Mouse (Mus musculus): ENCODE results near the gene Gpc3. TPM values are rescaled to one million over a fixed set of nuclear protein-coding genes. Genes with fewer than 3 reads are reported as not detected.

Gpc3 gene
- polyA plus RNA-seq, 1 experiment, result 9.2 TPM

- H3K4me1 ChIP-seq (replicated peaks; ENCODE audit: control insufficient read depth, insufficient read depth, low read length), result no peaks in the 10 kb centered on the region
- no peaks in the 10 kb centered on the region for H3K27me3 ChIP-seq (ENCODE audit: control insufficient read depth, insufficient read depth, low read length)
- 100% methylated on average over 1 of the region's 1 CpGs for WGBS
- TF ChIP-seq CTCF (IDR thresholded peaks at IDR 0.05; ENCODE audit: borderline replicate concordance, control insufficient read depth, extremely low read depth, insufficient read depth, low read length, poor library complexity) (no peak), POLR2A (IDR thresholded peaks at IDR 0.05; ENCODE audit: control insufficient read depth, extremely low read depth, insufficient read depth, low read length, poor library complexity) (no peak)
- H3K27ac ChIP-seq (ENCODE audit: control insufficient read depth, insufficient read depth, low read length), result no peak overlapping the region
- no peaks in the 10 kb centered on the region for H3K36me3 ChIP-seq (ENCODE audit: control insufficient read depth, insufficient read depth, low read length)
- DNase-seq, result no peak
- H3K4me3 ChIP-seq (ENCODE audit: control insufficient read depth, insufficient read depth, low read length), result no peak overlapping the region
Observed at GRCm38 (mm10) chrX:52599246-52599645, 14.5 kb downstream of the Gpc3 start.

GRCm38 (mm10) chrX:52587671-52588070, 26.1 kb downstream of the Gpc3 start:
- Histone ChIP-seq H3K4me1 (replicated peaks; ENCODE audit: control insufficient read depth, insufficient read depth, low read length) (no peaks in the 10 kb centered on the region), H3K4me3 (ENCODE audit: control insufficient read depth, insufficient read depth, low read length) (no peak overlapping the region), H3K27me3 (ENCODE audit: control insufficient read depth, insufficient read depth, low read length) (no peaks in the 10 kb centered on the region), H3K36me3 (ENCODE audit: control insufficient read depth, insufficient read depth, low read length) (no peaks in the 10 kb centered on the region), H3K27ac (ENCODE audit: control insufficient read depth, insufficient read depth, low read length) (no peak overlapping the region)
- TF ChIP-seq CTCF (IDR thresholded peaks at IDR 0.05; ENCODE audit: borderline replicate concordance, control insufficient read depth, extremely low read depth, insufficient read depth, low read length, poor library complexity), result no peak
- no peak for TF ChIP-seq POLR2A (IDR thresholded peaks at IDR 0.05; ENCODE audit: control insufficient read depth, extremely low read depth, insufficient read depth, low read length, poor library complexity)
- peak; percentile 2 for DNase-seq

GRCm38 (mm10) chrX:52559995-52560394, 53.8 kb downstream of the Gpc3 start:
- H3K27ac ChIP-seq (ENCODE audit: control insufficient read depth, insufficient read depth, low read length), result no peak overlapping the region
- H3K4me1 ChIP-seq (replicated peaks; ENCODE audit: control insufficient read depth, insufficient read depth, low read length), result no peaks in the 10 kb centered on the region
- 93% methylated on average over 4 of the region's 4 CpGs for WGBS
- TF ChIP-seq CTCF (IDR thresholded peaks at IDR 0.05; ENCODE audit: borderline replicate concordance, control insufficient read depth, extremely low read depth, insufficient read depth, low read length, poor library complexity) (no peak), POLR2A (IDR thresholded peaks at IDR 0.05; ENCODE audit: control insufficient read depth, extremely low read depth, insufficient read depth, low read length, poor library complexity) (no peak)
- no peak for DNase-seq
- no peak overlapping the region for H3K4me3 ChIP-seq (ENCODE audit: control insufficient read depth, insufficient read depth, low read length)
- no peaks in the 10 kb centered on the region for H3K27me3 ChIP-seq (ENCODE audit: control insufficient read depth, insufficient read depth, low read length)
- H3K36me3 ChIP-seq (ENCODE audit: control insufficient read depth, insufficient read depth, low read length), result no peaks in the 10 kb centered on the region

GRCm38 (mm10) chrX:52558526-52558925, 55.2 kb downstream of the Gpc3 start:
- no peaks in the 10 kb centered on the region for H3K27me3 ChIP-seq (ENCODE audit: control insufficient read depth, insufficient read depth, low read length)
- no peak for DNase-seq
- no peak overlapping the region for H3K27ac ChIP-seq (ENCODE audit: control insufficient read depth, insufficient read depth, low read length)
- no peak for TF ChIP-seq POLR2A (IDR thresholded peaks at IDR 0.05; ENCODE audit: control insufficient read depth, extremely low read depth, insufficient read depth, low read length, poor library complexity)
- no peak for TF ChIP-seq CTCF (IDR thresholded peaks at IDR 0.05; ENCODE audit: borderline replicate concordance, control insufficient read depth, extremely low read depth, insufficient read depth, low read length, poor library complexity)
- no peaks in the 10 kb centered on the region for H3K36me3 ChIP-seq (ENCODE audit: control insufficient read depth, insufficient read depth, low read length)
- WGBS, result 95% methylated on average over 5 of the region's 5 CpGs
- H3K4me3 ChIP-seq (ENCODE audit: control insufficient read depth, insufficient read depth, low read length), result no peak overlapping the region
- no peaks in the 10 kb centered on the region for H3K4me1 ChIP-seq (replicated peaks; ENCODE audit: control insufficient read depth, insufficient read depth, low read length)

GRCm38 (mm10) chrX:52557489-52557888, 56.3 kb downstream of the Gpc3 start:
- no peak overlapping the region for H3K27ac ChIP-seq (ENCODE audit: control insufficient read depth, insufficient read depth, low read length)
- no peaks in the 10 kb centered on the region for H3K4me1 ChIP-seq (replicated peaks; ENCODE audit: control insufficient read depth, insufficient read depth, low read length)
- whole genome bisulfite sequencing, result over 99% methylated on average over 6 of the region's 6 CpGs
- H3K27me3 ChIP-seq (ENCODE audit: control insufficient read depth, insufficient read depth, low read length), result no peaks in the 10 kb centered on the region
- TF ChIP-seq POLR2A (IDR thresholded peaks at IDR 0.05; ENCODE audit: control insufficient read depth, extremely low read depth, insufficient read depth, low read length, poor library complexity) (no peak), CTCF (IDR thresholded peaks at IDR 0.05; ENCODE audit: borderline replicate concordance, control insufficient read depth, extremely low read depth, insufficient read depth, low read length, poor library complexity) (no peak)
- no peak overlapping the region for H3K4me3 ChIP-seq (ENCODE audit: control insufficient read depth, insufficient read depth, low read length)
- H3K36me3 ChIP-seq (ENCODE audit: control insufficient read depth, insufficient read depth, low read length), result no peaks in the 10 kb centered on the region
- no peak for DNase-seq

GRCm38 (mm10) chrX:52551296-52551695, 62.5 kb downstream of the Gpc3 start:
- no peaks in the 10 kb centered on the region for H3K27me3 ChIP-seq (ENCODE audit: control insufficient read depth, insufficient read depth, low read length)
- no peak overlapping the region for H3K4me3 ChIP-seq (ENCODE audit: control insufficient read depth, insufficient read depth, low read length)
- H3K27ac ChIP-seq (ENCODE audit: control insufficient read depth, insufficient read depth, low read length), result no peak overlapping the region
- no peak for DNase-seq
- no peaks in the 10 kb centered on the region for H3K4me1 ChIP-seq (replicated peaks; ENCODE audit: control insufficient read depth, insufficient read depth, low read length)
- TF ChIP-seq CTCF (IDR thresholded peaks at IDR 0.05; ENCODE audit: borderline replicate concordance, control insufficient read depth, extremely low read depth, insufficient read depth, low read length, poor library complexity) (no peak), POLR2A (IDR thresholded peaks at IDR 0.05; ENCODE audit: control insufficient read depth, extremely low read depth, insufficient read depth, low read length, poor library complexity) (no peak)
- no peaks in the 10 kb centered on the region for H3K36me3 ChIP-seq (ENCODE audit: control insufficient read depth, insufficient read depth, low read length)
- 84% methylated on average over 1 of the region's 1 CpGs for WGBS

GRCm38 (mm10) chrX:52544623-52545022, 69.1 kb downstream of the Gpc3 start:
- no peak for DNase-seq
- Histone ChIP-seq H3K36me3 (ENCODE audit: control insufficient read depth, insufficient read depth, low read length) (no peaks in the 10 kb centered on the region), H3K4me1 (replicated peaks; ENCODE audit: control insufficient read depth, insufficient read depth, low read length) (no peaks in the 10 kb centered on the region), H3K27ac (ENCODE audit: control insufficient read depth, insufficient read depth, low read length) (no peak overlapping the region), H3K27me3 (ENCODE audit: control insufficient read depth, insufficient read depth, low read length) (no peaks in the 10 kb centered on the region), H3K4me3 (ENCODE audit: control insufficient read depth, insufficient read depth, low read length) (no peak overlapping the region)
- TF ChIP-seq POLR2A (IDR thresholded peaks at IDR 0.05; ENCODE audit: control insufficient read depth, extremely low read depth, insufficient read depth, low read length, poor library complexity), result no peak
- no peak for TF ChIP-seq CTCF (IDR thresholded peaks at IDR 0.05; ENCODE audit: borderline replicate concordance, control insufficient read depth, extremely low read depth, insufficient read depth, low read length, poor library complexity)
- 87% methylated on average over 3 of the region's 3 CpGs for WGBS
